Mouse (Mus musculus): ENCODE measurements around the gene Abcf1. TPM values are rescaled to one million over a fixed set of nuclear protein-coding genes. Genes with fewer than 3 reads are reported as not detected.

The Abcf1 gene
- total and polyA plus RNA-seq, 3 experiments = 52.8 to 290 (median 110) TPM

DNA sequence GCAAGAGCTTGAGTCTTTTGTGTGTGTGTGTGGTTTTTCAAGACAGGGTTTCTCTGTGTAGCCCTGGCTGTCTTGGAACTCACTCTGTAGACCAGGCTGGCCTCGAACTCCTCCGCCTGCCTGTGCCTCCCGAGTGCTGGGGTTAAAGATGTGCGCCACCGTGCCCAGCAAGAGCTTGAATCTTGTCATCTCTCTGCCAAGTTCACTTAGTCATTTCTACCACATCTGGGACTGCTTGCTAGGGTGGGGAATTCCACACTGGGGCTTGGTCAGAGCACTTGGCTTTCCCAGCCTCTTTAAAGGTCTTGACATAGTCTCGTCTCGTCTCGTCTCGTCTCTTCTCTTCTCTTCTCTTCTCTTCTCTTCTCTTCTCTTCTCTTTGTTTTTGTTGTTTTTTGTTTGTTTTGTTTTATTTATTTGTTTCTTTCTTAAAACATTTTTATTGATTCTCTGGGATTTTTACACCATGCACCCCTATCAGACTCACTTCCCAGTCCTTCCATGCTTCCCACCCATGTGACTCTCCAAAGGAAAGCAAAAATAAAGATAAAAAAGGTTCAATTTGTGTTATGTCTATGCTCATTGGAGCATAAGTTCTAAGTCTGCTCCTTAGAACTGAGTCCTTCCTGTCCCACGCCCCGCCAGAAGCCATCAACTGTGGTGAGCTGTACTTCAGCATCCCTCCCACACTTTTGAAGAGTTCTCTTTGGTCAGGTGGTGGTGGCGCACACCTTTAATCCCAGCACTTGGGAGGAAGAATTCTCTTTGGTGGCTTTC, 31.7 kb upstream of the Abcf1 start:
- in situ Hi-C loops (cut with MboI; ENCODE audit: low pct_ligation_motif_present, low pct_unique_long_range_greater_than_20kb, low sequenced_read_pairs) = no loop called here
- peak; percentile 81 for DNase-seq (ENCODE audit: extremely low read depth)
- H3K4me2 ChIP-seq (ENCODE audit: insufficient read depth, low read depth, poor library complexity, severe bottlenecking) = peak overlapping the region; percentile 85
- H3K9me3 ChIP-seq (replicated peaks; ENCODE audit: low read length) = peaks cover 31% of the 10 kb centered on the region
- peaks cover 18 to 38% of the 10 kb centered on the region in 2 experiments for H3K36me3 ChIP-seq (replicated peaks in 1 of 2; ENCODE audit: control insufficient read depth in 1 of 2, insufficient read depth in 1 of 2, low read length in 1 of 2)
- dilution Hi-C loops (cut with MboI; ENCODE audit: extremely low pct_ligation_motif_present, extremely low pct_unique_long_range_greater_than_20kb, low sequenced_read_pairs) = no loop called here
- peak overlapping the region; percentile 66 for H3K9ac ChIP-seq (ENCODE audit: insufficient read depth, low read depth)
- peaks cover 5 to 33% of the 10 kb centered on the region in 2 experiments; a peak in 2 of 4 replicates for H3K4me1 ChIP-seq (ENCODE audit: control insufficient read depth in 1 of 2, insufficient read depth in 2 of 2)
- peaks cover 48% of the 10 kb centered on the region for H3K79me2 ChIP-seq (replicated peaks; ENCODE audit: control insufficient read depth, extremely low read depth, insufficient read depth, poor library complexity, severe bottlenecking)
- H3K4me3 ChIP-seq (replicated peaks in 1 of 3; ENCODE audit: low read depth in 2 of 3, low read length in 2 of 3, poor library complexity in 1 of 3) = no peak overlapping the region
- no peak for TF ChIP-seq ZKSCAN1 (IDR thresholded peaks at IDR 0.05; ENCODE audit: borderline replicate concordance, low read depth, low read length)
- no peak for TF ChIP-seq ZC3H11A (IDR thresholded peaks at IDR 0.05; ENCODE audit: low read depth, low read length)
- TF ChIP-seq PAX5 (IDR thresholded peaks at IDR 0.05; ENCODE audit: low read length) = no peak
- peak; percentile 90 for TF ChIP-seq IRF4 (IDR thresholded peaks at IDR 0.05; ENCODE audit: low read depth, low read length)
- TF ChIP-seq SIN3A (IDR thresholded peaks at IDR 0.05; ENCODE audit: low read length) = peak; percentile 68; the same call in 1 of the 2 replicates
- no peak for TF ChIP-seq ZNF384 (IDR thresholded peaks at IDR 0.05; ENCODE audit: low read depth, low read length)
- TF ChIP-seq UBTF (IDR thresholded peaks at IDR 0.05; ENCODE audit: low read depth, low read length) = no peak
- peak; percentile 68 for TF ChIP-seq MYC (IDR thresholded peaks at IDR 0.05; ENCODE audit: low read depth, low read length)
- TF ChIP-seq CHD1 (IDR thresholded peaks at IDR 0.05; ENCODE audit: low read depth, low read length) = peak; percentile 66; the same call in 1 of the 2 replicates
- no peak for TF ChIP-seq JUN (IDR thresholded peaks at IDR 0.05; ENCODE audit: insufficient read depth, low read depth, low read length)
- TF ChIP-seq ELF1 (IDR thresholded peaks at IDR 0.05; ENCODE audit: low read depth, low read length) = no peak
- peak; percentile 23; the same call in 1 of the 2 replicates for TF ChIP-seq MAX (IDR thresholded peaks at IDR 0.05; ENCODE audit: low read length)
- no peak for TF ChIP-seq USF1 (IDR thresholded peaks at IDR 0.05; ENCODE audit: low read depth, low read length)
- TF ChIP-seq CHD2 (IDR thresholded peaks at IDR 0.05; ENCODE audit: low read length) = 0 out of 2 replicates have a peak, but pooled peaks have one; percentile 30
- no peak for TF ChIP-seq NRF1 (IDR thresholded peaks at IDR 0.05; ENCODE audit: low read depth, low read length)
- TF ChIP-seq RAD21 (IDR thresholded peaks at IDR 0.05; ENCODE audit: low read depth, low read length) = no peak
- TF ChIP-seq TBP (conservative IDR thresholded peaks at IDR 0.05; ENCODE audit: low read depth, low read length) = no peak
- no peak for TF ChIP-seq POLR2AphosphoS2 (IDR thresholded peaks at IDR 0.05; ENCODE audit: low read depth, low read length)
- TF ChIP-seq KAT2A (IDR thresholded peaks at IDR 0.05; ENCODE audit: insufficient replicate concordance, low read length) = no peak
- peak; percentile 53; the same call in 1 of the 2 replicates for TF ChIP-seq MXI1 (IDR thresholded peaks at IDR 0.05; ENCODE audit: low read depth, low read length)
- TF ChIP-seq MAFK (IDR thresholded peaks at IDR 0.05; ENCODE audit: insufficient replicate concordance, low read length) = no peak
- 0 out of 2 replicates have a peak, but pooled peaks have one; percentile 22 for TF ChIP-seq MEF2A (IDR thresholded peaks at IDR 0.05; ENCODE audit: borderline replicate concordance, low read depth, low read length)
- TF ChIP-seq JUND (conservative IDR thresholded peaks at IDR 0.05; ENCODE audit: low read depth, low read length) = peak; percentile 67
- 0 out of 2 replicates have a peak, but pooled peaks have one; percentile 53 for TF ChIP-seq RCOR1 (conservative IDR thresholded peaks at IDR 0.05; ENCODE audit: low read depth, low read length)
- peak; percentile 53 for TF ChIP-seq BHLHE40 (IDR thresholded peaks at IDR 0.05; ENCODE audit: low read depth, low read length)
- TF ChIP-seq POLR2A (IDR thresholded peaks at IDR 0.05; ENCODE audit: low read depth, low read length) = peak; percentile 39; the same call in 1 of the 2 replicates
- TF ChIP-seq ETS1 (conservative IDR thresholded peaks at IDR 0.05; ENCODE audit: low read depth, low read length) = peak; percentile 81
- no peak for TF ChIP-seq CTCF (conservative IDR thresholded peaks at IDR 0.05 in 1 of 2, IDR thresholded peaks at IDR 0.05 in 1 of 2; ENCODE audit: low read depth in 2 of 2, low read length in 2 of 2)
- peak; percentile 85 for TF ChIP-seq EP300 (IDR thresholded peaks at IDR 0.05; ENCODE audit: low read length)
- TF ChIP-seq TCF12 (IDR thresholded peaks at IDR 0.05; ENCODE audit: low read depth, low read length) = peak; percentile 76
- no peak for TF ChIP-seq SMC3 (IDR thresholded peaks at IDR 0.05; ENCODE audit: low read depth, low read length)
- TF ChIP-seq ZMIZ1 (IDR thresholded peaks at IDR 0.05; ENCODE audit: low read depth, low read length) = peak; percentile 18; the same call in 1 of the 2 replicates
- peak; percentile 45; the same call in 1 of the 2 replicates for TF ChIP-seq MAZ (IDR thresholded peaks at IDR 0.05; ENCODE audit: low read depth, low read length)
- TF ChIP-seq GABPA (IDR thresholded peaks at IDR 0.05; ENCODE audit: insufficient replicate concordance, low read depth, low read length) = no peak
- TF ChIP-seq NELFE (IDR thresholded peaks at IDR 0.05; ENCODE audit: low read depth, low read length) = no peak
- TF ChIP-seq E2F4 (IDR thresholded peaks at IDR 0.05; ENCODE audit: insufficient replicate concordance, low read depth, low read length) = no peak
- TF ChIP-seq HCFC1 (IDR thresholded peaks at IDR 0.05; ENCODE audit: low read depth, low read length) = no peak; the same call in 1 of the 2 replicates
- no peak for TF ChIP-seq USF2 (conservative IDR thresholded peaks at IDR 0.05; ENCODE audit: low read depth, low read length)
- H3K27ac ChIP-seq (ENCODE audit: insufficient read depth, low read depth) = peak overlapping the region; percentile 87
- H3K27me3 ChIP-seq (replicated peaks) = no peaks in the 10 kb centered on the region
